Mouse (Mus musculus): ENCODE data around the gene Ttll11. TPM values are rescaled to one million over a fixed set of nuclear protein-coding genes. Genes with fewer than 3 reads are reported as not detected.

Ttll11 gene
- polyA plus RNA-seq, 1 experiment from 2014 or later = 6.1 TPM

GRCm38 (mm10) chr2:35731671-35732449 lies 247.9 kb downstream of the Ttll11 start:
- no peak overlapping the region for H3K9ac ChIP-seq (replicated peaks; ENCODE audit: low read depth, low read length)
- H3K36me3 ChIP-seq (ENCODE audit: control insufficient read depth, insufficient read depth, low read length) = peaks cover 16% of the 10 kb centered on the region
- WGBS = 48% methylated on average over 18 of the region's 18 CpGs
- no peaks in the 10 kb centered on the region for H3K9me3 ChIP-seq (ENCODE audit: control insufficient read depth, low read length)
- no peaks in the 10 kb centered on the region for H3K27me3 ChIP-seq (ENCODE audit: control insufficient read depth, insufficient read depth, low read length)
- H3K4me1 ChIP-seq (ENCODE audit: control insufficient read depth, insufficient read depth, low read length) = peaks cover 11% of the 10 kb centered on the region; the same call in 1 of the 2 replicates
- ATAC-seq (ENCODE audit: low read depth) = peak; percentile 34; the same call in 1 of the 2 replicates
- peak overlapping the region; percentile 30; the same call in 1 of the 2 replicates for H3K27ac ChIP-seq (ENCODE audit: low read depth, low read length)
- H3K4me3 ChIP-seq (ENCODE audit: low read depth, low read length) = no peak overlapping the region
- H3K4me2 ChIP-seq (ENCODE audit: low read depth, low read length) = no peak overlapping the region

- Histone ChIP-seq H3K9ac (replicated peaks; ENCODE audit: low read depth, low read length) (0 out of 2 replicates have a peak overlapping the region, but pooled peaks have one; percentile 11), H3K36me3 (ENCODE audit: control insufficient read depth, insufficient read depth, low read length) (peaks cover 18% of the 10 kb centered on the region), H3K4me3 (ENCODE audit: low read depth, low read length) (no peak overlapping the region), H3K4me1 (ENCODE audit: control insufficient read depth, insufficient read depth, low read length) (peaks cover 11% of the 10 kb centered on the region; the same call in 1 of the 2 replicates), H3K9me3 (ENCODE audit: control insufficient read depth, low read length) (no peaks in the 10 kb centered on the region), H3K4me2 (ENCODE audit: low read depth, low read length) (no peak overlapping the region), H3K27ac (ENCODE audit: low read depth, low read length) (peak overlapping the region; percentile 34; the same call in 1 of the 2 replicates), H3K27me3 (ENCODE audit: control insufficient read depth, insufficient read depth, low read length) (no peaks in the 10 kb centered on the region)
- WGBS = 47% methylated on average over 16 of the region's 16 CpGs
- ATAC-seq (ENCODE audit: low read depth) = no peak; the same call in 1 of the 2 replicates
These were observed 250.3 kb downstream of the Ttll11 start for GRCm38 (mm10) chr2:35729077-35730065.

- H3K4me2 ChIP-seq (ENCODE audit: low read depth, low read length) = no peak overlapping the region
- H3K27ac ChIP-seq (ENCODE audit: low read depth, low read length) = no peak overlapping the region; the same call in 1 of the 2 replicates
- no peak overlapping the region for H3K4me3 ChIP-seq (ENCODE audit: low read depth, low read length)
- H3K9me3 ChIP-seq (ENCODE audit: control insufficient read depth, low read length) = no peaks in the 10 kb centered on the region
- 0 out of 2 replicates have a peak overlapping the region, but pooled peaks have one; percentile 11 for H3K9ac ChIP-seq (replicated peaks; ENCODE audit: low read depth, low read length)
- no peak for ATAC-seq (ENCODE audit: low read depth)
- H3K4me1 ChIP-seq (ENCODE audit: control insufficient read depth, insufficient read depth, low read length) = peaks cover 11% of the 10 kb centered on the region; the same call in 1 of the 2 replicates
- peaks cover 21% of the 10 kb centered on the region for H3K36me3 ChIP-seq (ENCODE audit: control insufficient read depth, insufficient read depth, low read length)
- 63% methylated on average over 5 of the region's 5 CpGs for WGBS
- H3K27me3 ChIP-seq (ENCODE audit: control insufficient read depth, insufficient read depth, low read length) = no peaks in the 10 kb centered on the region
These were observed 251.1 kb downstream of the Ttll11 start for GRCm38 (mm10) chr2:35728633-35729032.

GRCm38 (mm10) chr2:35723691-35724090 lies 256.0 kb downstream of the Ttll11 start:
- H3K4me3 ChIP-seq (ENCODE audit: low read depth, low read length) = no peak overlapping the region
- no peak overlapping the region for H3K9ac ChIP-seq (replicated peaks; ENCODE audit: low read depth, low read length)
- no peak overlapping the region for H3K27ac ChIP-seq (ENCODE audit: low read depth, low read length)
- H3K36me3 ChIP-seq (ENCODE audit: control insufficient read depth, insufficient read depth, low read length) = peaks cover 50% of the 10 kb centered on the region
- H3K27me3 ChIP-seq (ENCODE audit: control insufficient read depth, insufficient read depth, low read length) = no peaks in the 10 kb centered on the region
- no peak for ATAC-seq (ENCODE audit: low read depth)
- WGBS = 73% methylated on average over 7 of the region's 7 CpGs
- H3K4me2 ChIP-seq (ENCODE audit: low read depth, low read length) = no peak overlapping the region
- H3K9me3 ChIP-seq (ENCODE audit: control insufficient read depth, low read length) = no peaks in the 10 kb centered on the region
- peaks cover 2% of the 10 kb centered on the region; the same call in 1 of the 2 replicates for H3K4me1 ChIP-seq (ENCODE audit: control insufficient read depth, insufficient read depth, low read length)

GRCm38 (mm10) chr2:35723267-35723666 lies 256.4 kb downstream of the Ttll11 start:
- peaks cover 45% of the 10 kb centered on the region for H3K36me3 ChIP-seq (ENCODE audit: control insufficient read depth, insufficient read depth, low read length)
- no peak for ATAC-seq (ENCODE audit: low read depth)

GRCm38 (mm10) chr2:35722821-35723220 lies 256.9 kb downstream of the Ttll11 start:
- Histone ChIP-seq H3K9me3 (ENCODE audit: control insufficient read depth, low read length) (no peaks in the 10 kb centered on the region), H3K27ac (ENCODE audit: low read depth, low read length) (no peak overlapping the region), H3K36me3 (ENCODE audit: control insufficient read depth, insufficient read depth, low read length) (peaks cover 47% of the 10 kb centered on the region), H3K4me1 (ENCODE audit: control insufficient read depth, insufficient read depth, low read length) (no peaks in the 10 kb centered on the region), H3K27me3 (ENCODE audit: control insufficient read depth, insufficient read depth, low read length) (no peaks in the 10 kb centered on the region), H3K9ac (replicated peaks; ENCODE audit: low read depth, low read length) (no peak overlapping the region), H3K4me3 (ENCODE audit: low read depth, low read length) (no peak overlapping the region), H3K4me2 (ENCODE audit: low read depth, low read length) (no peak overlapping the region)
- no peak for ATAC-seq (ENCODE audit: low read depth)
- WGBS = 92% methylated on average over 9 of the region's 9 CpGs

More at GRCm38 (mm10) chr2:35723267-35723666, 256.4 kb downstream of the Ttll11 start:
- H3K9me3 ChIP-seq (ENCODE audit: control insufficient read depth, low read length) = no peaks in the 10 kb centered on the region
- H3K4me1 ChIP-seq (ENCODE audit: control insufficient read depth, insufficient read depth, low read length) = no peaks in the 10 kb centered on the region
- H3K4me2 ChIP-seq (ENCODE audit: low read depth, low read length) = no peak overlapping the region
- H3K27ac ChIP-seq (ENCODE audit: low read depth, low read length) = no peak overlapping the region
- WGBS = over 99% methylated on average over 6 of the region's 6 CpGs
- H3K4me3 ChIP-seq (ENCODE audit: low read depth, low read length) = no peak overlapping the region
- H3K27me3 ChIP-seq (ENCODE audit: control insufficient read depth, insufficient read depth, low read length) = no peaks in the 10 kb centered on the region
- no peak overlapping the region for H3K9ac ChIP-seq (replicated peaks; ENCODE audit: low read depth, low read length)

- no peaks in the 10 kb centered on the region for H3K27me3 ChIP-seq (ENCODE audit: control insufficient read depth, insufficient read depth, low read length)
- H3K36me3 ChIP-seq (ENCODE audit: control insufficient read depth, insufficient read depth, low read length) = peaks cover 54% of the 10 kb centered on the region
- H3K9me3 ChIP-seq (ENCODE audit: control insufficient read depth, low read length) = no peaks in the 10 kb centered on the region
- H3K4me1 ChIP-seq (ENCODE audit: control insufficient read depth, insufficient read depth, low read length) = no peaks in the 10 kb centered on the region
- no peak for ATAC-seq (ENCODE audit: low read depth)
- H3K27ac ChIP-seq (ENCODE audit: low read depth, low read length) = no peak overlapping the region
- H3K4me3 ChIP-seq (ENCODE audit: low read depth, low read length) = no peak overlapping the region
- no peak overlapping the region for H3K9ac ChIP-seq (replicated peaks; ENCODE audit: low read depth, low read length)
- 95% methylated on average over 9 of the region's 9 CpGs for WGBS
- no peak overlapping the region for H3K4me2 ChIP-seq (ENCODE audit: low read depth, low read length)
These were observed 258.8 kb downstream of the Ttll11 start for GRCm38 (mm10) chr2:35720956-35721355.

- H3K4me1 ChIP-seq (ENCODE audit: control insufficient read depth, insufficient read depth, low read length) = no peaks in the 10 kb centered on the region
These were observed 259.2 kb downstream of the Ttll11 start for GRCm38 (mm10) chr2:35720550-35720949.

More at GRCm38 (mm10) chr2:35720550-35720949, 259.2 kb downstream of the Ttll11 start:
- H3K27ac ChIP-seq (ENCODE audit: low read depth, low read length) = no peak overlapping the region
- no peaks in the 10 kb centered on the region for H3K9me3 ChIP-seq (ENCODE audit: control insufficient read depth, low read length)
- H3K36me3 ChIP-seq (ENCODE audit: control insufficient read depth, insufficient read depth, low read length) = peaks cover 57% of the 10 kb centered on the region
- no peaks in the 10 kb centered on the region for H3K27me3 ChIP-seq (ENCODE audit: control insufficient read depth, insufficient read depth, low read length)
- 92% methylated on average over 13 of the region's 13 CpGs for WGBS
- no peak overlapping the region for H3K4me3 ChIP-seq (ENCODE audit: low read depth, low read length)
- H3K9ac ChIP-seq (replicated peaks; ENCODE audit: low read depth, low read length) = no peak overlapping the region
- H3K4me2 ChIP-seq (ENCODE audit: low read depth, low read length) = no peak overlapping the region
- ATAC-seq (ENCODE audit: low read depth) = no peak

All from neural tube, embryonic 14.5 days (tissue).